Mouse (Mus musculus) G1E-ER4 (cell line): ENCODE results near the gene Pnn. TPM values are rescaled to one million over a fixed set of nuclear protein-coding genes. Genes with fewer than 3 reads are reported as not detected.

Source experiments
- GATA1 ChIP-seq: IDR thresholded peaks from one replicate; pipeline ENCODE4 v1.8.0; 2012; ENCODE audit warnings: low read length, inconsistent platforms
- polyA plus RNA-seq: library from polyadenylated mRNA; stranded (reverse); fragments of >175 nt; gene quantifications from 2 replicates; pipeline ENCODE4 v1.2.3, GENCODE M21; 2012

Gene Pnn
- polyA plus RNA-seq, 1 experiment: 71.8 TPM

- TF ChIP-seq GATA1: no peak
Observed at GRCm38 (mm10) chr12:59064837-59065236, 1.8 kb upstream of the Pnn start.

- TF ChIP-seq GATA1: no peak
Observed at GRCm38 (mm10) chr12:59065776-59066175, 908 bp upstream of the Pnn start.

- TF ChIP-seq GATA1: no peak
Observed at GRCm38 (mm10) chr12:59067095-59067494, 411 bp downstream of the Pnn start.

- TF ChIP-seq GATA1: no peak
Observed at GRCm38 (mm10) chr12:59068791-59069190, 2.1 kb downstream of the Pnn start.

- TF ChIP-seq GATA1: no peak
Observed at GRCm38 (mm10) chr12:59072286-59072685, 5.6 kb downstream of the Pnn start.

DNA sequence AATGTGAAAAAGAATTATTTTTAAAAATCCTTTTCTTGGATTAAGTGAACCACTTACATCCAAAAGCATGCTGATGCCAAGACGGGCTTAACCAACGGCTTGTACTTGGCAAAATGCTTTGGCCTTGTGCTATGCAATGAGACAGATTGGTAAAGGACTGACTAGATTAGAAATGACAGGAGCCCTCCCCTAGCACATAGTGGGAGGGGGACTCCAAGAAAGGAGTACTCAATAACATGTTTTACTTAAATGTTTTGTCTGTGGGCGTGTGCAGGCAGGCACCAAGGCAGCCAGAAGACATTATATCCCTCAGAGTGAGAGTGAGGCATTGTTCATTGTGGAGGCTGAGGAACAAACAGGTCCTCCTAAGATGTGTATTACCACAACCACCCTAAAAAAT lies 7.4 kb downstream of the Pnn start:
- TF ChIP-seq GATA1: no peak

- no peak for TF ChIP-seq GATA1
Observed at GRCm38 (mm10) chr12:59076996-59077395, 10.3 kb downstream of the Pnn start.

DNA sequence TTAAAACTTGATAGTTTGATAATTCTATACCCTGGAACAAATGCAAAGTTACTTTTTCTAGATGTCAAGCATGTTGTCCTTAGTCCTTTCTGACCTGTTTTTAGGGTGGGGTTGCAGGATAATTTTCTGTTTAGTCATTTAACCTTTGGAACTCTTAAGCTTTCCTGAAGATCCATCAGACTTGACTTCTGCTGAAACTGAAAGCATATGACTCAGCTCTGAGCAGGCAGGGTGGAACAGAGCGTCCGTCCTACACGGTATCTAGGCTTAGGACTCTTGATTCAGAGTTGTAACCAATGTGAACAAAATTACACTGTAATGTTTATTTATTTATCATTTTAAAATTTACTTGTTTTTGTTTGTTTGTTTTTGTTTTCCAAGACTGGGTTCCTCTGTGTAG lies 11.2 kb downstream of the Pnn start:
- no peak for TF ChIP-seq GATA1

DNA sequence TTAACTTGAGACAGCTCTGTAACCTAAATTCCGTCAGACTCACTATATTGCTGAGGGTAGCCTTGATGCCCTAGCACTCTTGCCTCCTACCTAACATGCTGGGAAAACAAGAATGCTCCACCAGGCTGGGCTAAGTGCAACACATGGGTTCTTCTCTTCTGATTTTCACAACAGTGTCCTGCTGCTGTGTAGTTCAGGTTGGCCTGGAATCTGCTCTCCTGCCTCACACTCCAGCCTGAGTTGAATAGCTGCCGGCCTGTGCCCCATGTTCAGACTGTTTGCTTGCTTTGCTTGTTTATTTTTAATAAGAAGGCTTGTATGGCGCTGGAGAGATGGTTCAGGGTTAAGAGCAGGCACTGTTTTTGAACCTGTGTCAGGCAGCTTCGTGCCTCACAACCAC lies 13.8 kb downstream of the Pnn start:
- TF ChIP-seq GATA1: no peak

GRCm38 (mm10) chr12:59084446-59084845 lies 17.8 kb downstream of the Pnn start:
- no peak for TF ChIP-seq GATA1

DNA sequence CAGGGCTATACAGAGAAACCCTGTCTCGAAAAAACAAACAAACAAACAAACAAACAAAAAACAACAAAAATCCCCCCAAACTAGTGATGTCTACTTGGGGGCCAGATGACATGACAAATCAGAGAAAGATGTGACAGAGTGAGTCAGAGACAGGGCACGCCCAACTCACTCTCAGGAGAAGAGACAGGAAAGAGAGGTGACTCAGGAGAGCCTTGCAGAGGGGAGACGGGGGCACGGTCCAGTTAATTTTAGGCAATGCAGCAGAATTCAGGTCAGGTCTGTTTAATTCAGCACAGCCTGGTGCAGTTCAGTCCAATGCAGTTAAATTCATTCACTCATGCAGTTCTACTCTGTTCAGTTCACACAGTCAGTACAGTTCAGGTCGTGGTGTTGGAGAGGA lies 19.5 kb downstream of the Pnn start:
- TF ChIP-seq GATA1: no peak

DNA sequence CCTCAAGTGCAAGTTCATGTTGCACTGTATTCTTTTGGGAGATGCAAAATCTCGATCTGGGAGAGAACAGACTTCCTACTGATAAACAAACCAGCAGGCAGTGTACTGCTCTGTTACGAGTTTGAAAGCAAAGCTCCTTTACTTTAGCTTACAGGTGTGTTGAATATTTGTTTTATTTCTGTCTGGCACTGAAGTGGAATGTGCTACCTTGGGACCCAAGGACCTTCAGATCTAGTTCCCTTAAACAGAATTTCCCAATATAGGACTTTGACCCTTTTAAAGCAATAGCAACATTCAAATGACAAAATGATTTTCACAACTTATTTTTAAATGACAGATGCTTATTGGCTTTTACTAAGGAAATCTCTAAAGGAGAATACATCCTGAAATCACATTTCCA lies 26.9 kb downstream of the Pnn start:
- TF ChIP-seq GATA1: no peak

- TF ChIP-seq GATA1: no peak
Observed at GRCm38 (mm10) chr12:59095104-59096025, 28.7 kb downstream of the Pnn start, which contains the start of gene Mia2. TSS of gene Mia2 (plus strand) at chr12:59095799.

- TF ChIP-seq GATA1: no peak
Observed at GRCm38 (mm10) chr12:59104771-59105170, 38.1 kb downstream of the Pnn start.

DNA sequence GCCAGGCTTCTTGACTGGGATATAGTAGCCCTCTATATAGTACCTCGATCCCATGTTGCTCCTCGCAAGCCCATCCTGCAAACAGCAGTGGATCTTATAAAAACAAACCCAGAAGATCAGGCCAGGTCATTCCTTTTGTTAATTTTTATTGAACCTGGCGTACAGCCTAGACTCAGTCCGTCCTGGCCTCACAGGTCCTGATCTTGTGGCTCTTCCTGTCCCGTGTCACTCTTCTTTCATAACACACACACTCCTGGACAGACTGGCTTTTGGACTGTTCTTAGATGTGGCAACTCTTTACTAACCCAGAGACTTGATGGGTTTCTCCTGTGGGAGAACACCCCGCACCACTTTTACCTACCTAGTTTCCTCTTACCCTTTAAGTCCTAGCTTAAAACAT lies 39.2 kb downstream of the Pnn start:
- TF ChIP-seq GATA1: no peak

DNA sequence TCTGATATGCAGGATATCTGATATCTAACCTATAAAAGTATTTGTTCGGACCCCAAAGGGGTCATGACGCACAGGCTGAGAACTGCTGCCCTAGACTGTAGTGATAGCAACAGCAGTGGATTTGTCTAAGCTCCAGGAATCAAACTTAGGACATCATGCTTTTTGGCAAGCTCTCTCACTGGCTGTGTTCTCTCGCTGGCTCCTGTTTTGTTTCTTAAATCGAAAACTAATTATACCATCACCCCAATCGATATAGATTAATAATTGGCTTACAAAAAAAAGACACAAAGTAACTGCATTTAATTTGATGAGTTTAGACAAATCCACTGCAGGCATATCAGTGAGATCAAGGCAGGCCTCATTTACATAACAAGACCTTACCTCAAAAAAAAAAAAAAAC lies 39.8 kb downstream of the Pnn start:
- no peak for TF ChIP-seq GATA1

DNA sequence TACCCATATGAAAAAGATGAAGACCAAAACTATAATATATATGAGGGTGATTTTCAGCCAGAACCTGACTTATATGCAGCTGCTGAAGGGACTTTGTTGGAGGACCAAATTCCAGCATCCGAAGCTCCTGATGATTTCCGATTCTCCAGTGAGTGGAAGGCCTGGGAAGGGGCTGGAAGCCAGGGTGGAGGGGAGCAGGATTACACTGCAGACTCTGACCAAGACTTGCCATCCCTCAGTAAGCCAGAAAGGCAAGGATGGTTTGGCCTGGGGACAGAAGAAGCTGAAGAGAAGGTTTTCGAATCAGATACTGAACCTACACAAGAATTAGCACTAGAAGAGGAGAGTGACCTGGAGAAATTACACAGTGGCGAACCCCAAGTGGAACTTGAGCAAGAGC lies 41.2 kb downstream of the Pnn start:
- no peak for TF ChIP-seq GATA1

GRCm38 (mm10) chr12:59117184-59117583 lies 50.5 kb downstream of the Pnn start:
- TF ChIP-seq GATA1: no peak

Other genes starting within 250 kb of the Pnn start
- 5.6 and 6.4 TPM in 2 replicates for gene Sec23a, start 54.9 kb upstream of the Pnn start, polyA plus RNA-seq
- 4.6 and 7.6 TPM in 2 replicates for gene Gemin2, start 53.5 kb upstream of the Pnn start, polyA plus RNA-seq
- gene Trappc6b, start 5.4 kb upstream of the Pnn start, polyA plus RNA-seq: 64.8 and 94.3 TPM in 2 replicates
- 29.8 and 47.8 TPM in 2 replicates for gene Mia2, start 28.9 kb downstream of the Pnn start, polyA plus RNA-seq
- gene Fbxo33, start 152.8 kb downstream of the Pnn start, polyA plus RNA-seq: 8.0 and 10.3 TPM in 2 replicates